Mouse (Mus musculus) embryonic fibroblast, embryonic 13.5 days (primary cell): ENCODE results near the gene Utp18.

Experiments used
- CTCF ChIP-seq: IDR thresholded peaks from 2 replicates; pipeline ENCODE4 v1.5.1; 2011; ENCODE audit warnings: mild to moderate bottlenecking, control low read depth, low read length, moderate library complexity, borderline replicate concordance; ENCODE audit not compliant: insufficient read depth
- POLR2A ChIP-seq: IDR thresholded peaks from 2 replicates; pipeline ENCODE4 v1.6.1; 2011; ENCODE audit warnings: low read depth, mild to moderate bottlenecking, control low read depth, low read length, moderate library complexity

- TF ChIP-seq POLR2A (no peak), CTCF (no peak)
Measured at GRCm38 (mm10) chr11:93861193-93861592, 24.4 kb downstream of the Utp18 start.
